Mouse (Mus musculus): ENCODE measurements at regions not wholly inside any gene's neighbourhood (a gene's known extent, or its start where the extent isn't known, plus 50 kb on each side); places are given as distances from the start of the nearest gene placed in this dataset.

DNA sequence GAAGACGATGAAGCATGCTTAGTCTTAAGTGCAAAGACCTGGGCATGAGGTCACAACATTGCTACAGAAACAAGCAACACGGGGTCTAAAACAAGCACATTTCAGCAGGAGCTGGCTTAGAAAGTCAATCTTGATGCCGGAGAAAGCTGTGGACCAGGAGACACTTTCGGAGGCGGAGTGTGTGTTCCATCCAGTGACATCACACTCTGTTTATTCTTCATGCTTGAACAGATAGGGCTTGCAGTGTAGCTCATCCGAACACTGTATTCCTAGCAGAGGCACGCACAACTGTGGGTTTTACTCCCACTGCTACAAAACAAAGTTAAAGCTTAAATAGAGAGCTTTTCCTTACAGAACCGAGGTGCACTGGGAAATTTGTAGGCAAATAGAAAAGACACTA, 66.3 kb upstream of the Btg3 start:
- 85% methylated on average over 8 of the region's 8 CpGs for WGBS
- Histone ChIP-seq H3K9me3 (ENCODE audit: control insufficient read depth, low read length) (no peaks in the 10 kb centered on the region), H3K27me3 (ENCODE audit: control insufficient read depth, insufficient read depth, low read length) (no peaks in the 10 kb centered on the region), H3K27ac (replicated peaks in 1 of 2; ENCODE audit: control insufficient read depth in 1 of 2, insufficient read depth in 1 of 2, low read depth in 2 of 2, low read length in 2 of 2) (no peak overlapping the region), H3K4me1 (ENCODE audit: control insufficient read depth in 2 of 2, insufficient read depth in 2 of 2, low read length in 2 of 2) (no peaks in the 10 kb centered on the region), H3K9ac (ENCODE audit: low read length) (no peak overlapping the region), H3K4me3 (ENCODE audit: control insufficient read depth in 1 of 2, insufficient read depth in 1 of 2, low read depth in 1 of 2, low read length in 2 of 2) (no peak overlapping the region), H3K36me3 (ENCODE audit: control insufficient read depth, insufficient read depth, low read length) (no peaks in the 10 kb centered on the region), H3K4me2 (ENCODE audit: low read length) (no peak overlapping the region)
- ATAC-seq (ENCODE audit: insufficient number of reproducible peaks, insufficient read depth, low FRiP score, low read depth) = no peak

DNA sequence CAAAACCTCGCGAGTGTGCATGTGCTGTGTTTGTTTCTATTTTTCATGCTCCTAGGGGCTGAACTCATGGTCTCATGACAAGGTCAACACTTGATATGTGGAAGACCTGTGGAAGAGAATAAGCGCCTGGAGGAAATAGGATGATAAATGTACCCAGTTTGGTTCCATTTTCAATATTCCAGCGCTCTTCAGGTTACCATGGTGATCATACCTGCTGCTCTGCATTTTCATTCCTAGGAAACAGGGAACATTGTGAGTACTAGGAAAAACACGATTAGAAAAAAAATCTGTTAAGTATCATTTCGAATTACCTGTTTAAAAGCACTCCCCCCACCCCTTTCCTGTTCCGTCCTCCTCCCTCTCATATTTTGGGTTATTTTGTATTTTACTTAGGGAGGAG, 65.8 kb upstream of the Btg3 start:
- Histone ChIP-seq H3K4me1 (ENCODE audit: control insufficient read depth in 2 of 2, insufficient read depth in 2 of 2, low read length in 2 of 2) (no peaks in the 10 kb centered on the region), H3K9ac (ENCODE audit: low read length) (no peak overlapping the region), H3K36me3 (ENCODE audit: control insufficient read depth, insufficient read depth, low read length) (no peaks in the 10 kb centered on the region), H3K9me3 (ENCODE audit: control insufficient read depth, low read length) (no peaks in the 10 kb centered on the region), H3K27me3 (ENCODE audit: control insufficient read depth, insufficient read depth, low read length) (no peaks in the 10 kb centered on the region), H3K4me3 (ENCODE audit: control insufficient read depth in 1 of 2, insufficient read depth in 1 of 2, low read depth in 1 of 2, low read length in 2 of 2) (no peak overlapping the region), H3K27ac (replicated peaks in 1 of 2; ENCODE audit: control insufficient read depth in 1 of 2, insufficient read depth in 1 of 2, low read depth in 2 of 2, low read length in 2 of 2) (no peak overlapping the region), H3K4me2 (ENCODE audit: low read length) (no peak overlapping the region)
- no peak for ATAC-seq (ENCODE audit: insufficient number of reproducible peaks, insufficient read depth, low FRiP score, low read depth)
- 88% methylated on average over 7 of the region's 7 CpGs for WGBS

DNA sequence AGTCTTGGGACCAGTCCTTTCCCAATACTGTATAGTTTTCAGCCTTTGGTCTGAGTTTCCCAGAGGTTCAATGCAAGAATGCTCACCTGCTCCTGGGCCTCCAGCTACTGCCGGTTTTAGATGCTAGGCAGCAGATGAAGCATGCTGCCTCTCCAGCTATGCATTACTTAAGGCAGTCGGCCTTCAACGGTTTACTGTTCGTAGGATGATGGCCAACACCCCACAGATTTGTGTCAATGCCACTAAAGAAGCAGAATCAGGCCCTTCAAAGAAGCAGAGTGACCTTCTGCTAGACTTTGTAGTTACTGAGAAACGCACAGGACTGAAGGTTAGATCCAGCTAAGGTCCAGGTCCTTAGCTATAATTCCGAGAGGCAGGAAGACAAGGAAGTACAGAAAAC, 65.0 kb upstream of the Btg3 start:
- Histone ChIP-seq H3K4me3 (ENCODE audit: control insufficient read depth in 1 of 2, insufficient read depth in 1 of 2, low read depth in 1 of 2, low read length in 2 of 2) (no peak overlapping the region), H3K4me2 (ENCODE audit: low read length) (no peak overlapping the region), H3K27me3 (ENCODE audit: control insufficient read depth, insufficient read depth, low read length) (no peaks in the 10 kb centered on the region), H3K36me3 (ENCODE audit: control insufficient read depth, insufficient read depth, low read length) (no peaks in the 10 kb centered on the region), H3K27ac (replicated peaks in 1 of 2; ENCODE audit: control insufficient read depth in 1 of 2, insufficient read depth in 1 of 2, low read depth in 2 of 2, low read length in 2 of 2) (no peak overlapping the region), H3K4me1 (ENCODE audit: control insufficient read depth in 2 of 2, insufficient read depth in 2 of 2, low read length in 2 of 2) (no peaks in the 10 kb centered on the region), H3K9ac (ENCODE audit: low read length) (no peak overlapping the region), H3K9me3 (ENCODE audit: control insufficient read depth, low read length) (no peaks in the 10 kb centered on the region)
- 80% methylated on average over 6 of the region's 6 CpGs for WGBS
- no peak for ATAC-seq (ENCODE audit: insufficient number of reproducible peaks, insufficient read depth, low FRiP score, low read depth)

DNA sequence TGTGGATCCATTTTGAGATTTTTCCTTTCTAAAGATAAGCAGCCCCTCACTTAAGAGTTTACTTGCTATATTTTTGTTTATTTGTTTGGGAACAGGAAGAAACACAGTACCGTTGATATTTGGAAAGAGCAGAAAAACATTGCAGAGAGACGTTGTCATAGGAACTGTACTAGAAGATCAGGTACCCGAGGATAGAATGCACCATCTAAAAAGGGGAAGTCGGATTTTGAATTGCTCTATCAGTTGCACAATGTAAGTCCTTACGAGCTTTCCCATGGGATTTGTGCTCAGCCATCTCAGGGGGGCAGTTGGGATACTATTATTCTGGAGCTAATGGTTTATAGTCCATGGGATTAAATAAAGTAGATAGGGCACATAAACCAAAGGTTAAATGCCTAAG, 58.7 kb upstream of the Btg3 start:
- Histone ChIP-seq H3K27me3 (ENCODE audit: control insufficient read depth, insufficient read depth, low read length) (no peaks in the 10 kb centered on the region), H3K9me3 (ENCODE audit: control insufficient read depth, low read length) (no peaks in the 10 kb centered on the region), H3K4me3 (ENCODE audit: control insufficient read depth in 1 of 2, insufficient read depth in 1 of 2, low read depth in 1 of 2, low read length in 2 of 2) (no peak overlapping the region), H3K36me3 (ENCODE audit: control insufficient read depth, insufficient read depth, low read length) (no peaks in the 10 kb centered on the region), H3K4me2 (ENCODE audit: low read length) (no peak overlapping the region), H3K27ac (replicated peaks in 1 of 2; ENCODE audit: control insufficient read depth in 1 of 2, insufficient read depth in 1 of 2, low read depth in 2 of 2, low read length in 2 of 2) (no peak overlapping the region), H3K4me1 (ENCODE audit: control insufficient read depth in 2 of 2, insufficient read depth in 2 of 2, low read length in 2 of 2) (no peaks in the 10 kb centered on the region), H3K9ac (ENCODE audit: low read length) (no peak overlapping the region)
- ATAC-seq (ENCODE audit: insufficient number of reproducible peaks, insufficient read depth, low FRiP score, low read depth) = no peak
- WGBS = 63% methylated on average over 5 of the region's 5 CpGs

DNA sequence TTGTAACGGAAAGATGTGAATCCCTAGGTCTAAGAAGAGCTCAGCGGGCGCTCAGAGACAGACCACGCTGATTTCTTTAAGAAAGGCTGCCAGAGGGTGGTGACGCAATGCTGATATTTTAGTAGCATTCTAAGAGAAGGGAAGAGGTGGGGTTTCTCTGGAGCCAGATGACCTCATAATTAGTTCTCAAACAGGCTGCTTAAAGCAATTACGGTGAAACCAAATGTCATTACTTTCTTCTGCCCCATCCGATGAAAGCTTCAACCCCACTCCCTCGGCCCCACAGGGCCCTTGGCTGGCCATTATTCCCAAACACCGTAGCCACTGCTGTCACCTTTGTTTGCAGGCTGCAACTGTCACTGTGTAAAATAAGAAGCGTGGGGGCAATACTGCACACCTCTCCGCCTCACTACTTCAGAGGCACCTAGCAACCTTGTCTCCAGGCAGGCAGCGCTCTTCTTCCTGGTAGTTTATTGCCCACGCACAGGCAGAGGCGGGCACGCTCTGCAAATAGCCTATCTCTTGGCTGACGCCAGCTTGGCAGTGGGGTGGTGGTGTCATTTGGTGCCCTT, 50.6 kb upstream of the Btg3 start:
- no peaks in the 10 kb centered on the region for H3K36me3 ChIP-seq (ENCODE audit: control insufficient read depth, insufficient read depth, low read length)
- peak overlapping the region; percentile 6 to 19 for H3K4me3 ChIP-seq (ENCODE audit: control insufficient read depth in 1 of 2, insufficient read depth in 1 of 2, low read depth in 1 of 2, low read length in 2 of 2)
- H3K9ac ChIP-seq (ENCODE audit: low read length) = peak overlapping the region; percentile 27
- no peaks in the 10 kb centered on the region for H3K9me3 ChIP-seq (ENCODE audit: control insufficient read depth, low read length)
- H3K27ac ChIP-seq (replicated peaks in 1 of 2; ENCODE audit: control insufficient read depth in 1 of 2, insufficient read depth in 1 of 2, low read depth in 2 of 2, low read length in 2 of 2) = peak overlapping the region in 1 of 2 experiments; percentile 9; a peak in 1 of 4 replicates
- peak; percentile 26; the same call in 1 of the 2 replicates for ATAC-seq (ENCODE audit: insufficient number of reproducible peaks, insufficient read depth, low FRiP score, low read depth)
- no peaks in the 10 kb centered on the region for H3K27me3 ChIP-seq (ENCODE audit: control insufficient read depth, insufficient read depth, low read length)
- peak overlapping the region; percentile 57 for H3K4me2 ChIP-seq (ENCODE audit: low read length)
- peaks cover 5 to 8% of the 10 kb centered on the region in 2 experiments for H3K4me1 ChIP-seq (ENCODE audit: control insufficient read depth in 2 of 2, insufficient read depth in 2 of 2, low read length in 2 of 2)
- 32% methylated on average over 16 of the region's 16 CpGs for WGBS

All from heart, embryonic 14.5 days (tissue).